Mouse (Mus musculus) E14TG2a.4 (cell line): ENCODE measurements at regions not wholly inside any gene's neighbourhood (a gene's known extent, or its start where the extent isn't known, plus 50 kb on each side); places are given as distances from the start of the nearest gene placed in this dataset.

Experiments
- H3K27me3 ChIP-seq: 2 replicates; pipeline ENCODE4 v1.6.1; 2014; ENCODE audit warnings: low read length, control low read depth; ENCODE audit not compliant: insufficient read depth
- H3K36me3 ChIP-seq: 2 replicates; pipeline ENCODE4 v1.6.1; 2014; ENCODE audit warnings: low read length, control low read depth; ENCODE audit not compliant: insufficient read depth
- H3K4me1 ChIP-seq: replicated peaks from 2 replicates; pipeline ENCODE4 v1.6.1; 2014; ENCODE audit warnings: low read depth, low read length, control low read depth
- H3K4me3 ChIP-seq: replicated peaks from 2 replicates; pipeline ENCODE4 v1.5.1; 2014; ENCODE audit warnings: mild to moderate bottlenecking, low read length
- H3K9me3 ChIP-seq: 2 replicates; pipeline ENCODE4 v1.6.1; 2014; ENCODE audit warnings: low read length, control low read depth
- CTCF ChIP-seq: conservative IDR thresholded peaks from 2 replicates; pipeline ENCODE4 v1.5.1; 2014; ENCODE audit warnings: low read length
- NANOG ChIP-seq: IDR thresholded peaks from 2 replicates; pipeline ENCODE4 v1.6.1; 2014; ENCODE audit warnings: borderline replicate concordance, low read length, mixed read lengths
- POU5F1 ChIP-seq: IDR thresholded peaks from 2 replicates; pipeline ENCODE4 v1.6.1; 2014; ENCODE audit warnings: low read length, borderline replicate concordance

- H3K4me3 ChIP-seq = no peak overlapping the region
- no peak for TF ChIP-seq POU5F1
- TF ChIP-seq NANOG = no peak
- no peaks in the 10 kb centered on the region for H3K27me3 ChIP-seq
- H3K36me3 ChIP-seq = no peaks in the 10 kb centered on the region
- H3K4me1 ChIP-seq = no peaks in the 10 kb centered on the region
- no peaks in the 10 kb centered on the region for H3K9me3 ChIP-seq
These were observed 199.6 kb upstream of the Ldb2 start for GRCm38 (mm10) chr5:44999032-44999431.

DNA sequence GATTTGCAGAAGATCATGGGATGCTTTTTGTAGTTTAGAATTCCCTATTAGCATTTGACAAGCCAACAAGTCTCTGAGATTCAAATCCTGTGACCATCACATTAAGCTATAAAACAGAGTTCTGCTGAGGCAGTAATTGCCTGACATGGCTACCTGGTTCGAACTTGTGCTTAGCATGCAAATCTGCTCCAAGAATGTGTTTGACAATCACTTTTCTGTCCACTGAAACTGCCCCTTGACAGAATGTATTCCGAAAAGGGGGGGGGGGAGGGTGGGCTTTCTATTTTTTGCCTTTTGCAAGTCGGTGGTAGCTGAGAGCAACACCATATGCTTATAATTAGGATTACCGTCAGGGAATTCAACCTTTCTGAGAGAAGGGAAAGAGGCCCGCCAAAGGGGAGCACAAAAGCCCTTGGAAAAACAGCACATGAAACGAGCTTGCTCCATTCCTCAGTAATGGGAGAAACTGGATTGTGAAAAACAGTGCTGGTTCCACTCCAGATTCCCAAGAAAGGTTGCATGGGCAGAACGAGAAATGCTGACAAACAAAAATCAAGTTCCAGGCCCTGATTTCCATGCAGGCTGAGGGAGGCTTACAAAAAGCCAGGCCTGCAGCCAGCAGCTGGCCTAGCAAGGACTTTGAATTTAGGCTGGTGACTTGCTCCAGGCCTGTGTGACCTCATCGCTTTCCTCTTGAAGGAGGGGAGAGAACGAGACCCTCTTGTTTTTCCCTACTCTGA, 176.1 kb upstream of the Ldb2 start:
- no peak for TF ChIP-seq NANOG
- TF ChIP-seq POU5F1 = no peak
- no peak for TF ChIP-seq CTCF
- no peaks in the 10 kb centered on the region for H3K27me3 ChIP-seq
- no peak overlapping the region for H3K4me3 ChIP-seq

GRCm38 (mm10) chr5:44943023-44943921, 143.8 kb upstream of the Ldb2 start:
- no peaks in the 10 kb centered on the region for H3K36me3 ChIP-seq
- H3K4me3 ChIP-seq = no peak overlapping the region
- H3K9me3 ChIP-seq = no peaks in the 10 kb centered on the region
- H3K27me3 ChIP-seq = no peaks in the 10 kb centered on the region
- H3K4me1 ChIP-seq = no peaks in the 10 kb centered on the region
- no peak for TF ChIP-seq POU5F1
- no peak for TF ChIP-seq NANOG
- TF ChIP-seq CTCF = no peak

More for the DNA sequence above, 176.1 kb upstream of the Ldb2 start:
- Histone ChIP-seq H3K36me3 (no peaks in the 10 kb centered on the region), H3K9me3 (0 out of 2 replicates have a peak, but pooled peaks cover 3% of the 10 kb centered on the region), H3K4me1 (no peaks in the 10 kb centered on the region)

- no peak overlapping the region for H3K4me3 ChIP-seq
- H3K9me3 ChIP-seq = no peaks in the 10 kb centered on the region
- H3K27me3 ChIP-seq = no peaks in the 10 kb centered on the region
- no peaks in the 10 kb centered on the region for H3K36me3 ChIP-seq
- TF ChIP-seq NANOG = no peak
- no peak for TF ChIP-seq CTCF
- TF ChIP-seq POU5F1 = no peak
- no peaks in the 10 kb centered on the region for H3K4me1 ChIP-seq
These were observed 143.1 kb upstream of the Ldb2 start for GRCm38 (mm10) chr5:44942575-44942974.

DNA sequence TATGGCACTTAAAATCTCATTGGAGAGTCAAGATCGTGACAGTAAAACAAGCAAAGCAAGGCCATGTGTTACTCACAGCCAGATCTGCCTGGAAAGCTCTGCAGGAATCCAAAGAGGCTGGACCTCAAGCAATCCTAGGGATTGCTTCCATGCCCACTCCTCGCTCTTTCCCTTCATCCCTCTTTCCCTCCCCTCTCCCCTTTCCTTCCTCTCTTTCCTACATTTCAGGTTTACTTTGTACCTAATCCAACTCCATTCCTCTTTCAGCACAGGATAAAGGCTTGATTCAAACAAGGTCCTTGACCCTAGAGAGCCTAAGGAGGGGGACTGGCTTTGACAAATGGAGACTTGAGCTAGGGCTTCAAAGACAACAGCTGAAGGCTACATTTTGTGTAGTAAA, 126.0 kb upstream of the Ldb2 start:
- Histone ChIP-seq H3K9me3 (peaks cover 29% of the 10 kb centered on the region), H3K27me3 (no peaks in the 10 kb centered on the region), H3K4me1 (no peaks in the 10 kb centered on the region), H3K4me3 (no peak overlapping the region), H3K36me3 (no peaks in the 10 kb centered on the region)
- TF ChIP-seq POU5F1 = no peak
- TF ChIP-seq CTCF = no peak
- TF ChIP-seq NANOG = no peak

- H3K4me3 ChIP-seq = no peak overlapping the region
- H3K4me1 ChIP-seq = no peaks in the 10 kb centered on the region
- no peaks in the 10 kb centered on the region for H3K27me3 ChIP-seq
- H3K9me3 ChIP-seq = peaks cover 8% of the 10 kb centered on the region; the same call in 1 of the 2 replicates
- H3K36me3 ChIP-seq = no peaks in the 10 kb centered on the region
- TF ChIP-seq NANOG (no peak), POU5F1 (no peak), CTCF (no peak)
These were observed 122.8 kb upstream of the Ldb2 start for GRCm38 (mm10) chr5:44922129-44922775.

GRCm38 (mm10) chr5:44917816-44918213, 118.3 kb upstream of the Ldb2 start:
- Histone ChIP-seq H3K27me3 (no peaks in the 10 kb centered on the region), H3K9me3 (peaks cover 8% of the 10 kb centered on the region; the same call in 1 of the 2 replicates), H3K4me1 (no peaks in the 10 kb centered on the region), H3K36me3 (no peaks in the 10 kb centered on the region), H3K4me3 (no peak overlapping the region)
- TF ChIP-seq POU5F1 (no peak), NANOG (no peak), CTCF (no peak)

- no peaks in the 10 kb centered on the region for H3K36me3 ChIP-seq
- no peaks in the 10 kb centered on the region for H3K27me3 ChIP-seq
- TF ChIP-seq POU5F1 (no peak), NANOG (no peak), CTCF (no peak)
- H3K4me1 ChIP-seq = no peaks in the 10 kb centered on the region
- no peak overlapping the region for H3K4me3 ChIP-seq
- H3K9me3 ChIP-seq = peaks cover 8% of the 10 kb centered on the region; the same call in 1 of the 2 replicates
These were observed 117.8 kb upstream of the Ldb2 start for GRCm38 (mm10) chr5:44917173-44917815.
